Mouse (Mus musculus) heart, postnatal 0 days (tissue): ENCODE results near the gene Vmn2r20.
"Not testable (repeated sequence)": the region's sequence is repeated elsewhere in the genome, so short reads cannot be mapped to it uniquely, and the experiment has no call there.

ENCODE experiments used
- CTCF ChIP-seq: IDR thresholded peaks from 2 replicates; pipeline ENCODE4 v1.5.1; 2016; ENCODE audit warnings: antibody characterized with exemption, control low read depth, low read depth
- EP300 ChIP-seq: IDR thresholded peaks from 2 replicates; pipeline ENCODE4 v1.6.1; 2016; ENCODE audit warnings: antibody characterized with exemption, low read depth

GRCm38 (mm10) chr6:123388824-123389223, 29.1 kb downstream of the Vmn2r20 start:
- TF ChIP-seq CTCF, EP300: not testable (repeated sequence)
